Comparison of ENCODE assay signal across 9 mouse cellular contexts in the genomic region with DNA sequence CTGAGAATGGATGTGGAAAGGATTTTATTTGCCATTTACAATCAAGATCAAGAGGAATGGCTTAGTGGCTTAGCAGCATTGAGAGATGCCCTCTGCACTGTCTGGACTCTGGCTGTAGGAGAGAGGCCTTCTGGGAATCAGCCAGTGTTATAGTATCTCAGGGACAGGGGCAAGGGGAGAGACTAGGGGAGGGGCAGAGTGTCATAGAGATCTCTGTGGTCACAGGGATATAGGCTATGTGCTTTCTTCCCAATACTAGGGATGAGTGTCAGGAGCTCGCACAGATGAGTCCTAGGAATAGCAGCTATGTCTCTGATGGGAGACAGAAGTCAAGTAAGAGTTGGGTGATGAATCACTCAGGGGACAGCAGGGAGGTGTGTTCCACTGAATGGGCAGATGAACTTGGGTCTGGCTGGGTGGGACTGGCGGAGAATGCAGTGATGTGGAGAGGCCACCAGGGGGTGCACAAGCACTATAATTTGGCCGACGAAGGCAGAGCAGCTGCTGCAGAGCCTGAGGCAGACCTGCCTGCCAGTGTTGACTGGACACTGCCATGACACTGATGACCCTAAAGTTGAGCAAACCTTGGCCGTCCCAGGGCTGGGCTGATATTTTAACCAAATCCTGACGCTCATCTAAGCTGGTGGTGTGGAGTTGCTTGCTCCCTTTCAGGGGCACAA. TPM values are rescaled to one million over a fixed set of nuclear protein-coding genes. Genes with fewer than 3 reads are reported as not detected.
A peak's percentile ranks its signal among the peaks of the same experiment; 100 is the strongest.
DNase-seq lines count a peak whose midpoint lies in the region; ATAC-seq and TF ChIP-seq lines count a peak whose summit lies in the region.
"Had no signal": no experiment of that assay in that cellular context is flagged by ENCODE, and none has a peak within 500 bp of the region (broad histone marks: within the 10 kb centered on the region; RNA-seq: fewer than 3 reads in every experiment).

No protein-coding gene starts in this region.

- H3K36me3 ChIP-seq in heart, adult 2 months (ENCODE audit: control insufficient read depth, insufficient read depth, low read length) = no peaks in the 10 kb centered on the region
- H3K36me3 ChIP-seq in kidney, embryonic 14.5 days (ENCODE audit: control insufficient read depth, insufficient read depth, low read length) = no peaks in the 10 kb centered on the region
- no peaks in the 10 kb centered on the region for H3K36me3 ChIP-seq in lung, embryonic 16.5 days (ENCODE audit: control insufficient read depth, insufficient read depth, low read length)
- H3K36me3 ChIP-seq in neural tube, embryonic 15.5 days = no peaks in the 10 kb centered on the region
- H3K36me3 ChIP-seq: embryonic facial prominence, embryonic 12.5 days had no signal

- peak; percentile 45 for ATAC-seq in common myeloid progenitor, adult 5-6 weeks (replicated peaks; ENCODE audit: low read depth, poor library complexity, severe bottlenecking)
- peak; percentile 56; the same call in 1 of the 2 replicates for ATAC-seq in kidney, embryonic 14.5 days (ENCODE audit: low FRiP score, low TSS enrichment)
- ATAC-seq in lung, embryonic 16.5 days (ENCODE audit: low read depth) = peak; percentile 25; the same call in 1 of the 2 replicates
- ATAC-seq in neural tube, embryonic 15.5 days (ENCODE audit: low FRiP score) = 0 out of 2 replicates have a peak, but pooled peaks have one; percentile 26

- no peak for TF ChIP-seq POLR2A in heart, adult 2 months (IDR thresholded peaks at IDR 0.05; ENCODE audit: insufficient read depth, low read depth, low read length)

- H3K9me3 ChIP-seq in kidney, embryonic 14.5 days (ENCODE audit: control insufficient read depth, low read length) = no peaks in the 10 kb centered on the region
- no peaks in the 10 kb centered on the region for H3K9me3 ChIP-seq in lung, embryonic 16.5 days (ENCODE audit: control insufficient read depth, low read length)
- H3K9me3 ChIP-seq in neural tube, embryonic 15.5 days (replicated peaks) = no peaks in the 10 kb centered on the region
- H3K9me3 ChIP-seq: embryonic facial prominence, embryonic 12.5 days had no signal

- peaks cover 1% of the 10 kb centered on the region; the same call in 1 of the 2 replicates for H3K4me1 ChIP-seq in heart, adult 2 months (ENCODE audit: control insufficient read depth, insufficient read depth, low read length)
- no peaks in the 10 kb centered on the region for H3K4me1 ChIP-seq in kidney, embryonic 14.5 days (ENCODE audit: control insufficient read depth, insufficient read depth, low read length)
- no peaks in the 10 kb centered on the region for H3K4me1 ChIP-seq in lung, embryonic 16.5 days (replicated peaks; ENCODE audit: control insufficient read depth, insufficient read depth, low read length)
- 0 out of 2 replicates have a peak, but pooled peaks cover 2% of the 10 kb centered on the region for H3K4me1 ChIP-seq in neural tube, embryonic 15.5 days
- H3K4me1 ChIP-seq: embryonic facial prominence, embryonic 12.5 days had no signal

- intact Hi-C loops in heart, adult 2 months (cut with DNase I) = loop anchor here (10.0 kb wide), 1 partner anchor 399 kb away; no protein-coding TSS in a partner anchor

- H3K27ac ChIP-seq in heart, adult 2 months = no peak overlapping the region
- no peak overlapping the region for H3K27ac ChIP-seq in kidney, embryonic 14.5 days (ENCODE audit: low read depth, low read length)
- no peak overlapping the region for H3K27ac ChIP-seq in lung, embryonic 16.5 days (ENCODE audit: low read length)
- H3K27ac ChIP-seq in neural tube, embryonic 15.5 days (replicated peaks) = no peak overlapping the region
- H3K27ac ChIP-seq: embryonic facial prominence, embryonic 12.5 days had no signal

- WGBS in heart, adult 2 months = 12% methylated on average over 6 of the region's 6 CpGs
- 15% methylated on average over 6 of the region's 6 CpGs for WGBS in kidney, embryonic 14.5 days
- 12% methylated on average over 6 of the region's 6 CpGs for WGBS in lung, embryonic 16.5 days
- WGBS in neural tube, embryonic 15.5 days = 17% methylated on average over 6 of the region's 6 CpGs

- no peak for TF ChIP-seq EP300 in heart, adult 2 months (IDR thresholded peaks at IDR 0.05; ENCODE audit: insufficient read depth, low read depth, low read length)

- peak; percentile 72 for DNase-seq in 416B (ENCODE audit: low read depth)
- peak; percentile 74 for DNase-seq in NIH3T3 (ENCODE audit: low read depth)
- peak; percentile 64 to 72 for DNase-seq in heart, adult 2 months
- DNase-seq in thymus, postnatal 36 days = peak; percentile 70 to 72

- H3K9ac ChIP-seq in heart, adult 2 months (ENCODE audit: low read depth, low read length) = no peak overlapping the region
- H3K9ac ChIP-seq in kidney, embryonic 14.5 days (ENCODE audit: low read depth, low read length) = no peak overlapping the region
- no peak overlapping the region for H3K9ac ChIP-seq in lung, embryonic 16.5 days (ENCODE audit: low read length)
- H3K9ac ChIP-seq in neural tube, embryonic 15.5 days (replicated peaks) = no peak overlapping the region
- H3K9ac ChIP-seq: embryonic facial prominence, embryonic 12.5 days had no signal

- no peaks in the 10 kb centered on the region for H3K79me2 ChIP-seq in heart, adult 2 months (replicated peaks; ENCODE audit: control insufficient read depth, insufficient read depth, low read length)

- no peak overlapping the region for H3K4me3 ChIP-seq in heart, adult 2 months
- no peak overlapping the region for H3K4me3 ChIP-seq in kidney, embryonic 14.5 days (ENCODE audit: low read length)
- H3K4me3 ChIP-seq in lung, embryonic 16.5 days (ENCODE audit: low read length) = no peak overlapping the region
- no peak overlapping the region for H3K4me3 ChIP-seq in neural tube, embryonic 15.5 days (replicated peaks)
- H3K4me3 ChIP-seq: embryonic facial prominence, embryonic 12.5 days had no signal

- no peak overlapping the region for H3K4me2 ChIP-seq in kidney, embryonic 14.5 days (replicated peaks; ENCODE audit: low read depth, low read length)
- H3K4me2 ChIP-seq in lung, embryonic 16.5 days (ENCODE audit: low read depth, low read length) = no peak overlapping the region
- no peak overlapping the region for H3K4me2 ChIP-seq in neural tube, embryonic 15.5 days
- H3K4me2 ChIP-seq: embryonic facial prominence, embryonic 12.5 days had no signal

- H3K27me3 ChIP-seq in heart, adult 2 months (ENCODE audit: control insufficient read depth, insufficient read depth, low read length) = no peaks in the 10 kb centered on the region
- H3K27me3 ChIP-seq in kidney, embryonic 14.5 days (ENCODE audit: control insufficient read depth, insufficient read depth, low read length) = no peaks in the 10 kb centered on the region
- H3K27me3 ChIP-seq in lung, embryonic 16.5 days (ENCODE audit: control insufficient read depth, insufficient read depth, low read depth, low read length) = no peaks in the 10 kb centered on the region
- H3K27me3 ChIP-seq in neural tube, embryonic 15.5 days (replicated peaks) = no peaks in the 10 kb centered on the region
- H3K27me3 ChIP-seq: embryonic facial prominence, embryonic 12.5 days had no signal

- peak; percentile 90 for TF ChIP-seq CTCF in heart, adult 2 months (IDR thresholded peaks at IDR 0.05)

RNA-seq across cellular contexts. Expression of a gene that starts 30.1 kb away (rescaled TPM):
- 1.2 TPM in 1 of 2 replicates, not detected in the other for total RNA-seq in common myeloid progenitor, adult 5-6 weeks (2017)
- under 1 TPM in 1 of 2 experiments, not detected in 1; 0.18 TPM for total RNA-seq in heart, adult 2 months (2021)
- 0.41 TPM in 1 of 2 replicates, not detected in the other for polyA plus RNA-seq in heart, adult 2 months (2012; rRNA removed)
- 4.2 and 13.9 TPM in 2 replicates for polyA plus RNA-seq in kidney, embryonic 14.5 days (2014; fragmentation: Nextera tagmentation; extraction: Ambion mirVana)
- 4.7 and 5.8 TPM in 2 replicates for polyA plus RNA-seq in lung, embryonic 16.5 days (2015; fragmentation: Nextera tagmentation; extraction: Ambion mirVana)
- polyA plus RNA-seq in neural tube, embryonic 15.5 days (2015; fragmentation: Nextera tagmentation; extraction: Ambion mirVana) = 47.2 and 52.2 TPM in 2 replicates

RNA-seq across cellular contexts. Expression of a gene that starts 59.6 kb away (rescaled TPM):
- total RNA-seq in common myeloid progenitor, adult 5-6 weeks (2017) = 19.2 and 19.6 TPM in 2 replicates
- total RNA-seq in heart, adult 2 months (2021) = under 1 TPM; 0.34 to 0.52 TPM
- polyA plus RNA-seq in heart, adult 2 months (2012; rRNA removed) = 0.45 and 0.67 TPM in 2 replicates
- 33.0 and 37.4 TPM in 2 replicates for polyA plus RNA-seq in kidney, embryonic 14.5 days (2014; fragmentation: Nextera tagmentation; extraction: Ambion mirVana)
- polyA plus RNA-seq in lung, embryonic 16.5 days (2015; fragmentation: Nextera tagmentation; extraction: Ambion mirVana) = 31.4 and 34.5 TPM in 2 replicates
- 19.6 and 36.6 TPM in 2 replicates for polyA plus RNA-seq in neural tube, embryonic 15.5 days (2015; fragmentation: Nextera tagmentation; extraction: Ambion mirVana)

Comparison
In these comparisons a context has a peak if more than half of its experiments do, and no peak if none do; other contexts are left out.
1. RNA of a gene that starts 59.6 kb away (polyA plus RNA-seq): 33.0 to 37.4 TPM in kidney, embryonic 14.5 days, 31.4 to 34.5 TPM in lung, embryonic 16.5 days and 19.6 to 36.6 TPM in neural tube, embryonic 15.5 days; 0.45 to 0.67 TPM in heart, adult 2 months; every median in the first group is over 10 times any median in the second.
2. Peak in every context shown above with its lines, with median percentiles within 50 percentile points of each other: DNase-seq and ATAC-seq.